Mouse (Mus musculus) hindbrain, embryonic 16.5 days (tissue): ENCODE results near the gene Ptprh. TPM values are rescaled to one million over a fixed set of nuclear protein-coding genes. Genes with fewer than 3 reads are reported as not detected.
"Not testable (repeated sequence)": the region's sequence is repeated elsewhere in the genome, so short reads cannot be mapped to it uniquely, and the experiment has no call there.

Source experiments
- ATAC-seq: fragments of 200-750 bp; cut with Nextera tagmentation; 2 replicates; pipeline ENCODE4 v1.8.0; 2017; ENCODE audit warnings: moderate TSS enrichment, moderate library complexity
- H3K27ac ChIP-seq: fragments of 300-500 bp; sonication (generic); 2 replicates; pipeline ENCODE4 v1.5.1; 2014; ENCODE audit warnings: low read depth, mild to moderate bottlenecking, control low read depth, low read length, moderate library complexity
- H3K27me3 ChIP-seq: fragments of 300-500 bp; sonication (generic); replicated peaks from 2 replicates; pipeline ENCODE4 v1.6.1; 2014; ENCODE audit warnings: low read length; ENCODE audit not compliant: control insufficient read depth, insufficient read depth
- H3K36me3 ChIP-seq: fragments of 300-500 bp; sonication (generic); 2 replicates; pipeline ENCODE4 v1.6.1; 2014; ENCODE audit warnings: mild to moderate bottlenecking, low read length, moderate library complexity, mixed read lengths; ENCODE audit not compliant: control insufficient read depth, insufficient read depth
- H3K4me1 ChIP-seq: fragments of 300-500 bp; sonication (generic); 2 replicates; pipeline ENCODE4 v1.6.1; 2014; ENCODE audit warnings: low read depth, low read length; ENCODE audit not compliant: control insufficient read depth, insufficient read depth
- H3K4me2 ChIP-seq: fragments of 300-500 bp; sonication (generic); 2 replicates; pipeline ENCODE4 v1.6.1; 2014; ENCODE audit warnings: mild to moderate bottlenecking, low read length, control low read depth, moderate library complexity
- H3K4me3 ChIP-seq: fragments of 300-500 bp; sonication (generic); 2 replicates; pipeline ENCODE4 v1.5.1; 2014; ENCODE audit warnings: mild to moderate bottlenecking, low read length, control low read depth, moderate library complexity
- H3K9ac ChIP-seq: fragments of 300-500 bp; sonication (generic); 2 replicates; pipeline ENCODE4 v1.6.1; 2014; ENCODE audit warnings: low read depth, mild to moderate bottlenecking, control low read depth, low read length, moderate library complexity
- H3K9me3 ChIP-seq: fragments of 300-500 bp; sonication (generic); 2 replicates; pipeline ENCODE4 v1.6.1; 2014; ENCODE audit warnings: mild to moderate bottlenecking, low read length, moderate library complexity; ENCODE audit not compliant: control insufficient read depth
- WGBS: fragments of 180-500 bp; shearing (Covaris S2); extraction: QIAGEN DNeasy Blood & Tissue Kit; methylation state at CpG from one replicate; pipeline ENCODE4 v1.1.7; 2014; 5-methylcytosine and 5-hydroxymethylcytosine counted together
- polyA plus RNA-seq: library from polyadenylated mRNA; unstranded; fragments of >200 nt; fragmentation: Nextera tagmentation; extraction: Ambion mirVana; gene quantifications from 2 replicates; pipeline ENCODE4 v1.2.1, GENCODE M21; 2015

Gene Ptprh
- polyA plus RNA-seq, 1 experiment from 2014 or later = 1.1 TPM

DNA sequence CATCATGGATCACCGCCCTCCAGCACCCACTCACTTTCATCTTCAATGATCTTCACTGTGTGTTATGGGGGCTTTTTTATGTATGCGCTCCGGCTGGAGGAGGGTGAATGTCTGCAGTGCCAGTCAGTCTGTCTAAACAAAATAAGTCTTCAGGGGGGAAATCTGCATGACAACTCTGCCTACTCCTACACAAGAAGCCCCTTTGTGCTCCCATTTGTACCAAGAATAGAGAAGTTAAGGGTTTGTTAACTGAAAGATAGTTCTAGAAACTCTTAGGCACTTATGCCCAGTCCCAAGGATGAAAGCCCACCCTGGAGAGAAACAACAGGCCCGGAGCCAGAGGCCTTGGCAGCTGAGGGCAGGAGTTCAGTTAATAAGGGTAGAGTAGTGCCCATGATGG, 67.5 kb downstream of the Ptprh start:
- 66% methylated on average over 4 of the region's 4 CpGs for WGBS
- Histone ChIP-seq H3K27ac (no peak overlapping the region), H3K4me2 (no peak overlapping the region), H3K9me3 (no peaks in the 10 kb centered on the region), H3K4me3 (no peak overlapping the region), H3K4me1 (no peaks in the 10 kb centered on the region), H3K9ac (no peak overlapping the region), H3K36me3 (peaks cover 4% of the 10 kb centered on the region), H3K27me3 (peaks cover 2% of the 10 kb centered on the region)
- ATAC-seq = no peak

GRCm38 (mm10) chr7:4532005-4532729, 71.7 kb downstream of the Ptprh start, which contains the start of gene Dnaaf3:
Gene Dnaaf3, minus strand, starts transcription at chr7:4532453.
- Histone ChIP-seq H3K36me3 (no peaks in the 10 kb centered on the region), H3K27me3 (peaks cover 2% of the 10 kb centered on the region), H3K4me3 (peak within 1 kb of the TSS; percentile 25), H3K9ac (no peak within 1 kb of the TSS), H3K9me3 (no peaks in the 10 kb centered on the region), H3K4me2 (peak within 1 kb of the TSS; percentile 46), H3K4me1 (no peaks in the 10 kb centered on the region), H3K27ac (no peak within 1 kb of the TSS)
- 4% methylated on average over 28 of the region's 28 CpGs for WGBS
- ATAC-seq = peak; percentile 72

DNA sequence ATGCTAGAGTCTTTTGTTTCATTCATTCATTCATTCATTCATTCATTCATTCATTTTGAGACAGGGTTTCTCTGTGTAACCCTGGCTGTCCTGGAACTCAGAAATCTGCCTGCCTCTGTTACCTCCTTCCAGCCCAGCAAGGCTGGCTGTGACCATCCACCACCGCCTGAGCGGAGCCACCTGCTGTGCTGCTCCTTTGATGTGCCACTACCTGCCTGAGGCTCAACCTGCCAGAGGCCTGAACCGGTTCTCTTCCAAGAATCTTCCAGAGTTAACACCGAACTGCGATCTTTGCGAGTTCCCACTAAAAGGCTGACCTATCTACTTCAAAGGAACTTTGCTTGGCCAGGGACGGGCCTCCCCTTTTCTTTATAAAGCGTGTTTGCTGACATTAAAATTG, 73.7 kb downstream of the Ptprh start:
- not testable (repeated sequence) for ATAC-seq, H3K9me3 ChIP-seq, H3K9ac ChIP-seq, H3K27me3 ChIP-seq, H3K4me1 ChIP-seq, H3K4me3 ChIP-seq, H3K27ac ChIP-seq, H3K36me3 ChIP-seq, H3K4me2 ChIP-seq
- WGBS = 59% methylated on average over 7 of the region's 8 CpGs

DNA sequence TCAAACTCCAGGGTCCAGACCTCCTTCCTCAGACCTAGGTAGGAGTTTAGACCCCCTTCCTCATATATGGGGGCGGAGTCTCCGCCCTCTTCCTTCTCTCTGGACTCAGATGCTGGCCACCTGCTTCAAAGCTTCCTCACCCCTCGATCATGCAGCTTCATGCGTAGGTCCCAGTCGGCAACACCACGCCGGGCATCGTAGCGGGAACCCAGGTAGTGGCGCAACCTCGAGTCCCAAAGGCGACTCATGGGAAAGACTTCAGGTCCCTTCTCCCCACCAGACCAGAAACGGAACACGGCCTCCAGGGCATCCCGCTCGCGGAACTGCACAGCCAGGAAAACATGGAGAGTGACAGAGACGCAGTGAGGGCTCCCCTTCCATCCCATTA, 76.5 kb downstream of the Ptprh start:
- peak; percentile 7; the same call in 1 of the 2 replicates for ATAC-seq
- no peak overlapping the region for H3K9ac ChIP-seq
- peak overlapping the region; percentile 7; the same call in 1 of the 2 replicates for H3K4me3 ChIP-seq

GRCm38 (mm10) chr7:4526341-4527301, 77.2 kb downstream of the Ptprh start:
- 22% methylated on average over 40 of the region's 40 CpGs for WGBS
- H3K4me3 ChIP-seq = peak overlapping the region; percentile 38
- peaks cover 2% of the 10 kb centered on the region for H3K27me3 ChIP-seq
- H3K9me3 ChIP-seq = no peaks in the 10 kb centered on the region
- H3K27ac ChIP-seq = peak overlapping the region; percentile 54
- peak overlapping the region; percentile 69 for H3K4me2 ChIP-seq
- H3K9ac ChIP-seq = peak overlapping the region; percentile 60
- ATAC-seq = peak; percentile 96
- peaks cover 3% of the 10 kb centered on the region; the same call in 1 of the 2 replicates for H3K4me1 ChIP-seq
- no peaks in the 10 kb centered on the region for H3K36me3 ChIP-seq

More for the DNA sequence above, 76.5 kb downstream of the Ptprh start:
- WGBS = 44% methylated on average over 18 of the region's 18 CpGs
- Histone ChIP-seq H3K4me1 (peaks cover 3% of the 10 kb centered on the region; the same call in 1 of the 2 replicates), H3K9me3 (no peaks in the 10 kb centered on the region), H3K27ac (no peak overlapping the region), H3K36me3 (no peaks in the 10 kb centered on the region), H3K4me2 (peak overlapping the region; percentile 69), H3K27me3 (peaks cover 2% of the 10 kb centered on the region)

DNA sequence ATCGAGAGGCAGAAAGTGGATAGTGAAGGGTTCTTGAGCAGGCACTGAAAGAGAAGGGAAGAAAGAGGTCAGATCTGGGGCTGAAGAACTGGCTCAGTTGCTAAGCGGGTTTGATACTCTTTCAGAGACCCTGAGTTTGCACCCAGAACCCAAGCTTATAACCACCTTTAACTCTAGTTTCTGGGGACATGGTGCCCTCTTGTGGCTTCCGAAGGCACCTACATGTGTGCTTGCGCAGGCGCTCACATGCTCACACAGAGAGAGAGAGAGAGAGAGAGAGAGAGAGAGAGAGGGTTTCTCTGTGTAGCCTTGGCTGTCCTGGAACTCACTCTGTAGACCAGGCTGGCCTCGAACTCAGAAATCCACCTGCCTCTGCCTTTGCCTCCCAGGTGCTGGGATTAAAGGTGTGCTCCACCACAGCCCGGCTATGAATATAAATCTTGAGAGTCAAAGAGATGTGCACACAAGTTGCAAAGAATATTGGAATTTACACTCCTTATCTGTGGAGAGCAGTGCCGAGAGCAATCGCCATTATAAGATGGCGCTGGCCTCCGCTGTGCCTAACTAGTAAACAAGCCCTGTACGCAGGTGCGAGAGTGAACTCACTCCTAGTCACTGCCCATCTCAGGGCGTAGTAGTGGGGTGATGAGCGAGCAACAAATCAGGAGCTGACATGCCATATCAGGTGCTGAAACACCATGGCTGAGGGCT, 79.5 kb downstream of the Ptprh start, which contains the start of gene Tnni3:
Gene Tnni3, minus strand, starts transcription at position 18 of the 711 bp plus-strand sequence.
- not testable (repeated sequence) for ATAC-seq, H3K27ac ChIP-seq, H3K4me3 ChIP-seq, H3K36me3 ChIP-seq, H3K4me1 ChIP-seq, H3K9ac ChIP-seq, H3K27me3 ChIP-seq, H3K9me3 ChIP-seq, H3K4me2 ChIP-seq
- 68% methylated on average over 15 of the region's 15 CpGs for WGBS

GRCm38 (mm10) chr7:4523205-4524130, 80.4 kb downstream of the Ptprh start:
- no peak for ATAC-seq
- Histone ChIP-seq H3K36me3 (no peaks in the 10 kb centered on the region), H3K4me1 (peaks cover 3% of the 10 kb centered on the region; the same call in 1 of the 2 replicates), H3K9ac (no peak overlapping the region), H3K9me3 (no peaks in the 10 kb centered on the region), H3K4me2 (no peak overlapping the region), H3K27ac (no peak overlapping the region), H3K4me3 (no peak overlapping the region), H3K27me3 (peaks cover 4% of the 10 kb centered on the region; the same call in 1 of the 2 replicates)
- 91% methylated on average over 33 of the region's 33 CpGs for WGBS

- WGBS = 67% methylated on average over 5 of the region's 6 CpGs
- Histone ChIP-seq H3K27ac (no peak overlapping the region), H3K4me2 (no peak overlapping the region), H3K4me1 (peaks cover 3% of the 10 kb centered on the region; the same call in 1 of the 2 replicates), H3K9me3 (no peaks in the 10 kb centered on the region), H3K27me3 (peaks cover 4% of the 10 kb centered on the region; the same call in 1 of the 2 replicates), H3K36me3 (no peaks in the 10 kb centered on the region), H3K4me3 (no peak overlapping the region), H3K9ac (no peak overlapping the region)
- ATAC-seq = no peak
Observed at GRCm38 (mm10) chr7:4522292-4522691, 81.5 kb downstream of the Ptprh start.
